Mouse (Mus musculus): ENCODE measurements around the gene Gimd1. TPM values are rescaled to one million over a fixed set of nuclear protein-coding genes. Genes with fewer than 3 reads are reported as not detected.
A peak's percentile ranks its signal among the peaks of the same experiment; 100 is the strongest.

Gimd1 gene
- total and polyA plus RNA-seq, 3 experiments, result not detected

GRCm38 (mm10) chr3:132677494-132677893 is 47.9 kb downstream of the Gimd1 start:
- no peak for TF ChIP-seq SMC3 (IDR thresholded peaks at IDR 0.05; ENCODE audit: low read depth, low read length)
- no peak for TF ChIP-seq MAFK (IDR thresholded peaks at IDR 0.05; ENCODE audit: borderline replicate concordance, low read depth, low read length)
- no peak for TF ChIP-seq MEF2A (IDR thresholded peaks at IDR 0.05; ENCODE audit: extremely low read depth, insufficient replicate concordance, low read depth, low read length, poor library complexity, severe bottlenecking)
- TF ChIP-seq TAL1 (IDR thresholded peaks at IDR 0.05; ENCODE audit: low read length), result no peak
- no peak for TF ChIP-seq POLR2AphosphoS5 (IDR thresholded peaks at IDR 0.05; ENCODE audit: borderline replicate concordance, low read depth, low read length)
- no peak for TF ChIP-seq UBTF (IDR thresholded peaks at IDR 0.05; ENCODE audit: borderline replicate concordance, insufficient read depth, low read depth, low read length)
- no peak for TF ChIP-seq RCOR1 (IDR thresholded peaks at IDR 0.05; ENCODE audit: low read depth, low read length)
- TF ChIP-seq USF1 (IDR thresholded peaks at IDR 0.05; ENCODE audit: low read depth, low read length), result no peak
- no peak for TF ChIP-seq E2F4 (IDR thresholded peaks at IDR 0.05; ENCODE audit: borderline replicate concordance, low read depth, low read length)
- no peak for TF ChIP-seq BHLHE40 (IDR thresholded peaks at IDR 0.05; ENCODE audit: borderline replicate concordance, low read depth, low read length)
- TF ChIP-seq USF2 (IDR thresholded peaks at IDR 0.05; ENCODE audit: borderline replicate concordance in 1 of 2, insufficient read depth in 1 of 2, low read depth in 1 of 2, low read length in 2 of 2), result no peak
- TF ChIP-seq TBP (IDR thresholded peaks at IDR 0.05; ENCODE audit: low read depth, low read length), result no peak
- no peak for TF ChIP-seq HCFC1 (IDR thresholded peaks at IDR 0.05; ENCODE audit: low read depth, low read length)
- no peak for TF ChIP-seq MYB (IDR thresholded peaks at IDR 0.05; ENCODE audit: low read depth, low read length)
- no peak for TF ChIP-seq ZC3H11A (IDR thresholded peaks at IDR 0.05; ENCODE audit: low read depth, low read length)
- TF ChIP-seq SIN3A (IDR thresholded peaks at IDR 0.05; ENCODE audit: low read length), result no peak
- TF ChIP-seq TCF12 (IDR thresholded peaks at IDR 0.05; ENCODE audit: low read depth, low read length), result no peak
- TF ChIP-seq POLR2A (IDR thresholded peaks at IDR 0.05; ENCODE audit: control insufficient read depth in 1 of 2, insufficient read depth in 1 of 2, low read depth in 1 of 2, low read length in 2 of 2, poor library complexity in 1 of 2), result no peak
- Histone ChIP-seq H3K9ac (ENCODE audit: control insufficient read depth, low read depth, low read length, poor library complexity, severe bottlenecking) (no peak overlapping the region), H3K79me2 (ENCODE audit: control insufficient read depth, insufficient read depth, low read length, poor library complexity) (peaks cover 11% of the 10 kb centered on the region), H3K27me3 (ENCODE audit: control insufficient read depth in 1 of 2, insufficient read depth in 2 of 2, low read length in 2 of 2) (no peaks in the 10 kb centered on the region), H3K4me3 (ENCODE audit: control insufficient read depth in 1 of 2, insufficient read depth in 1 of 2, low read depth in 2 of 2, low read length in 2 of 2) (no peak overlapping the region), H3K4me1 (ENCODE audit: control insufficient read depth in 1 of 2, insufficient read depth in 2 of 2, low read length in 2 of 2) (peaks cover 0 to under 1% of the 10 kb centered on the region in 2 experiments; a peak in 1 of 4 replicates), H3K9me3 (replicated peaks; ENCODE audit: insufficient read depth, low read length) (no peaks in the 10 kb centered on the region), H3K27ac (ENCODE audit: control insufficient read depth, low read depth, low read length) (no peak overlapping the region), H3K36me3 (ENCODE audit: control insufficient read depth in 1 of 2, insufficient read depth in 2 of 2, low read length in 2 of 2) (peaks cover 2 to 11% of the 10 kb centered on the region in 2 experiments)
- no peak for DNase-seq (ENCODE audit: low read depth, low spot score)

GRCm38 (mm10) chr3:132683447-132684230 is 54.0 kb downstream of the Gimd1 start, which contains the start of gene Tbck:
Gene Tbck, plus strand, starts transcription at chr3:132684144.
- Histone ChIP-seq H3K36me3 (ENCODE audit: control insufficient read depth in 1 of 2, insufficient read depth in 2 of 2, low read length in 2 of 2) (peaks cover 0 to 10% of the 10 kb centered on the region in 2 experiments; a peak in 3 of 4 replicates), H3K4me1 (ENCODE audit: control insufficient read depth in 1 of 2, insufficient read depth in 2 of 2, low read length in 2 of 2) (peaks cover 3 to 7% of the 10 kb centered on the region in 2 experiments), H3K9me3 (replicated peaks; ENCODE audit: insufficient read depth, low read length) (no peaks in the 10 kb centered on the region), H3K79me2 (ENCODE audit: control insufficient read depth, insufficient read depth, low read length, poor library complexity) (peaks cover 30% of the 10 kb centered on the region), H3K27me3 (ENCODE audit: control insufficient read depth in 1 of 2, insufficient read depth in 2 of 2, low read length in 2 of 2) (no peaks in the 10 kb centered on the region), H3K4me3 (ENCODE audit: control insufficient read depth in 1 of 2, insufficient read depth in 1 of 2, low read depth in 2 of 2, low read length in 2 of 2) (peak within 1 kb of the TSS; percentile 69 to 98), H3K9ac (ENCODE audit: control insufficient read depth, low read depth, low read length, poor library complexity, severe bottlenecking) (peak within 1 kb of the TSS; percentile 91), H3K27ac (ENCODE audit: control insufficient read depth, low read depth, low read length) (peak within 1 kb of the TSS; percentile 91)
- peak; percentile 95 for DNase-seq (ENCODE audit: low read depth, low spot score)
- TF ChIP-seq MYB (IDR thresholded peaks at IDR 0.05; ENCODE audit: low read depth, low read length) (no peak), POLR2AphosphoS5 (IDR thresholded peaks at IDR 0.05; ENCODE audit: borderline replicate concordance, low read depth, low read length) (no peak), EP300 (IDR thresholded peaks at IDR 0.05; ENCODE audit: low read depth in 1 of 2, low read length in 2 of 2) (0 out of 4 replicates have a peak, but pooled peaks of 1 of the 2 experiments have one; percentile 15), JUND (IDR thresholded peaks at IDR 0.05; ENCODE audit: low read depth, low read length) (no peak), ELF1 (IDR thresholded peaks at IDR 0.05; ENCODE audit: low read depth, low read length) (peak; percentile 69), NELFE (IDR thresholded peaks at IDR 0.05; ENCODE audit: low read depth, low read length) (peak; percentile 78), TAL1 (IDR thresholded peaks at IDR 0.05; ENCODE audit: low read length) (no peak), CHD2 (IDR thresholded peaks at IDR 0.05; ENCODE audit: low read length) (peak; percentile 45), HCFC1 (IDR thresholded peaks at IDR 0.05; ENCODE audit: low read depth, low read length) (peak; percentile 97), MAX (IDR thresholded peaks at IDR 0.05; ENCODE audit: low read length) (peak; percentile 100), USF2 (IDR thresholded peaks at IDR 0.05; ENCODE audit: borderline replicate concordance in 1 of 2, insufficient read depth in 1 of 2, low read depth in 1 of 2, low read length in 2 of 2) (no peak), ZC3H11A (IDR thresholded peaks at IDR 0.05; ENCODE audit: low read depth, low read length) (0 out of 2 replicates have a peak, but pooled peaks have one; percentile 16), MYC (IDR thresholded peaks at IDR 0.05; ENCODE audit: low read depth, low read length) (peak; percentile 25; the same call in 1 of the 2 replicates), UBTF (IDR thresholded peaks at IDR 0.05; ENCODE audit: borderline replicate concordance, insufficient read depth, low read depth, low read length) (peak; percentile 84; the same call in 1 of the 2 replicates), CHD1 (IDR thresholded peaks at IDR 0.05; ENCODE audit: low read depth, low read length) (no peak), TCF12 (IDR thresholded peaks at IDR 0.05; ENCODE audit: low read depth, low read length) (0 out of 2 replicates have a peak, but pooled peaks have one; percentile 21), BHLHE40 (IDR thresholded peaks at IDR 0.05; ENCODE audit: borderline replicate concordance, low read depth, low read length) (no peak), MAFK (IDR thresholded peaks at IDR 0.05; ENCODE audit: borderline replicate concordance, low read depth, low read length) (no peak), TBP (IDR thresholded peaks at IDR 0.05; ENCODE audit: low read depth, low read length) (peak; percentile 37)
